Mouse (Mus musculus) splenic B cell, adult 2 months (primary cell): ENCODE results near the gene Ntn4.
A peak's percentile ranks its signal among the peaks of the same experiment; 100 is the strongest.

Experiments used
- DNase-seq: peaks from one replicate; pipeline ENCODE4 v3.0.0-alpha.2; 2011; ENCODE audit warnings: low read depth, low spot score
- H3K27me3 ChIP-seq: 2 replicates; pipeline ENCODE4 v1.6.1; 2012; ENCODE audit warnings: mild to moderate bottlenecking, low read length, moderate library complexity, mixed read lengths; ENCODE audit not compliant: control insufficient read depth, poor library complexity, insufficient read depth, severe bottlenecking
- H3K36me3 ChIP-seq: 2 replicates; pipeline ENCODE4 v1.6.1; 2012; ENCODE audit warnings: mild to moderate bottlenecking, low read length, moderate library complexity, mixed read lengths; ENCODE audit not compliant: control insufficient read depth, poor library complexity, insufficient read depth, severe bottlenecking

The Ntn4 gene

GRCm38 (mm10) chr10:93640521-93640952 is at the start of gene Ntn4:
TSS of gene Ntn4 (plus strand) at chr10:93640681.
- no peaks in the 10 kb centered on the region for H3K36me3 ChIP-seq
- DNase-seq: no peak
- H3K27me3 ChIP-seq: no peaks in the 10 kb centered on the region; the same call in 1 of the 2 replicates

- no peaks in the 10 kb centered on the region for H3K27me3 ChIP-seq
- H3K36me3 ChIP-seq: no peaks in the 10 kb centered on the region
- peak; percentile 37 for DNase-seq
Observed at GRCm38 (mm10) chr10:93592456-93592855, 48.0 kb upstream of the Ntn4 start.

GRCm38 (mm10) chr10:93594022-93594482 is 46.4 kb upstream of the Ntn4 start:
- no peaks in the 10 kb centered on the region for H3K36me3 ChIP-seq
- DNase-seq: peak; percentile 89
- no peaks in the 10 kb centered on the region for H3K27me3 ChIP-seq

- no peak for DNase-seq
- Histone ChIP-seq H3K36me3 (no peaks in the 10 kb centered on the region), H3K27me3 (no peaks in the 10 kb centered on the region)
Observed at GRCm38 (mm10) chr10:93595831-93596230, 44.6 kb upstream of the Ntn4 start.

- Histone ChIP-seq H3K36me3 (no peaks in the 10 kb centered on the region), H3K27me3 (no peaks in the 10 kb centered on the region)
- no peak for DNase-seq
Observed at GRCm38 (mm10) chr10:93596641-93597040, 43.8 kb upstream of the Ntn4 start.

GRCm38 (mm10) chr10:93602309-93602708 is 38.2 kb upstream of the Ntn4 start:
- H3K27me3 ChIP-seq: no peaks in the 10 kb centered on the region
- no peaks in the 10 kb centered on the region for H3K36me3 ChIP-seq
- no peak for DNase-seq

GRCm38 (mm10) chr10:93603256-93603655 is 37.2 kb upstream of the Ntn4 start:
- peak; percentile 21 for DNase-seq
- no peaks in the 10 kb centered on the region for H3K27me3 ChIP-seq
- H3K36me3 ChIP-seq: no peaks in the 10 kb centered on the region

- Histone ChIP-seq H3K27me3 (no peaks in the 10 kb centered on the region), H3K36me3 (no peaks in the 10 kb centered on the region)
- DNase-seq: no peak
Observed at GRCm38 (mm10) chr10:93606326-93606725, 34.2 kb upstream of the Ntn4 start.

GRCm38 (mm10) chr10:93608051-93608450 is 32.4 kb upstream of the Ntn4 start:
- DNase-seq: peak; percentile 48
- H3K36me3 ChIP-seq: no peaks in the 10 kb centered on the region

GRCm38 (mm10) chr10:93609236-93609635 is 31.2 kb upstream of the Ntn4 start:
- H3K36me3 ChIP-seq: no peaks in the 10 kb centered on the region
- no peak for DNase-seq

More at GRCm38 (mm10) chr10:93608051-93608450, 32.4 kb upstream of the Ntn4 start:
- H3K27me3 ChIP-seq: no peaks in the 10 kb centered on the region

GRCm38 (mm10) chr10:93610896-93611295 is 29.6 kb upstream of the Ntn4 start:
- H3K36me3 ChIP-seq: no peaks in the 10 kb centered on the region
- DNase-seq: no peak
- no peaks in the 10 kb centered on the region for H3K27me3 ChIP-seq

More at GRCm38 (mm10) chr10:93609236-93609635, 31.2 kb upstream of the Ntn4 start:
- no peaks in the 10 kb centered on the region for H3K27me3 ChIP-seq

- no peaks in the 10 kb centered on the region for H3K27me3 ChIP-seq
- no peaks in the 10 kb centered on the region for H3K36me3 ChIP-seq
- DNase-seq: peak; percentile 67
Observed at GRCm38 (mm10) chr10:93611419-93612007, 29.0 kb upstream of the Ntn4 start.

GRCm38 (mm10) chr10:93614850-93615249 is 25.6 kb upstream of the Ntn4 start:
- peak; percentile 58 for DNase-seq
- Histone ChIP-seq H3K27me3 (no peaks in the 10 kb centered on the region), H3K36me3 (no peaks in the 10 kb centered on the region)

- DNase-seq: no peak
- H3K36me3 ChIP-seq: no peaks in the 10 kb centered on the region
- no peaks in the 10 kb centered on the region for H3K27me3 ChIP-seq
Observed at GRCm38 (mm10) chr10:93620438-93621179, 19.9 kb upstream of the Ntn4 start.

- no peaks in the 10 kb centered on the region for H3K27me3 ChIP-seq
- H3K36me3 ChIP-seq: no peaks in the 10 kb centered on the region
- no peak for DNase-seq
Observed at GRCm38 (mm10) chr10:93623725-93624124, 16.8 kb upstream of the Ntn4 start.
